Mouse (Mus musculus) kidney, adult 8-10 months (tissue): Measurements from ENCODE around the gene Ppm1h.

Experiments
- DNase-seq, 2 experiments: peaks; one replicate each; pipeline ENCODE4 v3.0.0; 2022

Ppm1h gene

GRCm38 (mm10) chr10:122862386-122863023 lies 183.9 kb downstream of the Ppm1h start:
- DNase-seq, result no peak

DNA sequence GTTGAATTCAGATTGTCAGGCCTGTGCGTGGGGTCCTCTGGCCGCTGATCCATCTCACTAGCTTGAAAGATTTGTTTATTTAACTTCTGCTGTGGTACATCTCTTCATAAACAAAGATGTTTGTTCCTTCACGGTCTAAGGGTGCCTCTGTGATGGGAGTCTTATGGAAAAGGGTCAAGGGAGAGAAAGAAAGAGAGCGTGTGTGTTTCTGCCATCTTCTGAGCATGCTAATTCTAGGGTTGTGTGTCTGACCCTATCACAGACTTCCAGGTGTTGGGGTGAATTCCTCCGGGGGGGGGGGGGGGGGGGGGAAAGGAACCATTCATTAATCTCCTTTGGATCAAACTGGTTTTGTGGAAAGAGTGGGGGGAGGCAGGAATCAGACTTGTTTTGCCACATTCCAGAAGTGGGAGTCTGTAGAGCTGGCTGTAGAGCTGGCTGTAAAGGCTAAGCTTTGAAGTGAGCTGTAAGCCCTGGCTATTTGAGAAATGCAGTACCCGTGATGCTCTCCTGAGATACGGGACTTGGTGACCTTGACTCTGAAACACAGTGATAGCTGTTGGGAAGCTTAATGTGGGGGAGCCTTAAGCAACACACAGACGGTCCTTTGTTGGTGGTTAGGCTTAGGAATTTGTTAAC lies 191.4 kb downstream of the Ppm1h start:
- peak in 1 of 2 experiments; percentile 77 for DNase-seq

DNA sequence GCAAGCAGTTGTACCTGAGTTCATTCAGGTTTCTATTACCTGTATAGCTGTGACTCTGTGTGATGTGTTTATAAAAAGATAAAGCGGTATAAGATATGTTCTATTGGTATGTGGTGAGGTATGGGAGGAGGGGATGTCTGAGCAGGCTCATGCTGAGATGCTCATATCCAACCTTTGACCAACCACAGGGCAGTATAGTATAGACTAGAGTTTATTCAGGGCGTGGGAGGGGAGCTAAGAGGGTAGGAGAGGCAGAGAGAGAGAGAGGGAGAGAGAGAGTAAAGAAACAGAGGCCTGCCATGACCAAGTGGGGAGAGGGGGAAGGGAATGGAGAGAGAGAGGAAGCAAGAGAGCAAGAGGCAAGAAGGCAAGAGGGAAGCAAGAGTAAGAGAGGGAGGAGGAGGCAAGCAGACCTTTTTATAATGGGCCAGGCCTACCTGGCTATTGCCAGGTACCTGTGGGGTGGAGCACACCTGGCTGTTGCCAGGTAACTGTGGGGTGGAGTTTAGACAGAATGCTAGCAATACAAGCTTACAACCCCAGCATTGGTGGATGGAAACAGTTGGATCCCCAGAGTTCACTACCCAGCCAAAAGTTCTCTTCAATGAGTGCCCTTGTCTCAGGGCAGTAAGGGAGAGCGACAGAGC lies 192.4 kb downstream of the Ppm1h start:
- peak in 1 of 2 experiments; percentile 47 for DNase-seq

DNA sequence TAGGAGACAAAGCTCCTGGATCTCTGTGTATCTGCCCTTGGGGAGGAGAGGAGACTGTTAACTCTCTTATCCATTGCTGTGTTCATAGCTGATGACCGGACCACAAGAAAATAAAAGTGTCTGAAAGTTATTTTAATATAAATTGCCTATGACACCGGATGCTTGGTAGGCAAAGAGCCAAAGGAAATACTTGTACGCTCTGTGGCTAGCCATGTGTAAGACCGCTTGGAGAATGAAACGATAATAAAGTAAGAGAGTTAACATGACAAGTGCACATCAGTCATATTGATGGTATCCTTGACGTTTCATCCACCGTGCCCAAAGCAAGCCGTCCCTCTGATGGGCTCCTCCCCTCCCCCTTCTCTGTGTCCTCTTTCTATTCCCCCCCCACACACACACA lies 194.2 kb downstream of the Ppm1h start:
- DNase-seq, result no peak

DNA sequence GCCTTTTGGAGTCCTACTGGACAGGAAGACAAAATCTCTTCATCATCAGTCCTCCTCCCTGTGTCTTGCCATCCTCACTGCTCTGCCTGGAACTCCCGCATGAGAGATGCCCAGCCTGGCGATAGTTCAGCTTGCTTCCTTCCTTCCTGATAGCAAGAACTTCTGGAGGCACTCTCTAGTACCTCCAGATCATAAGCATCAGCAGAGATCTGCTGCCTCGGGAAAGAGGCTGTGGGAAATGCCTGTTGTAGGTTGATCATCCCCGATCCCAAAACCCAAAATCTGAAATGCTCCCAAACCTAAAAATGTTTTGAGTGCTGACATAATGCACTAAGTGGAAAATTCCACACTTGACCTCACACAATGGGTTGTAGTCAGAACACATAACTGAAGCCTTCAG lies 198.4 kb downstream of the Ppm1h start:
- no peak for DNase-seq

- DNase-seq, result no peak
Measured at GRCm38 (mm10) chr10:122877436-122877835, 198.9 kb downstream of the Ppm1h start.

DNA sequence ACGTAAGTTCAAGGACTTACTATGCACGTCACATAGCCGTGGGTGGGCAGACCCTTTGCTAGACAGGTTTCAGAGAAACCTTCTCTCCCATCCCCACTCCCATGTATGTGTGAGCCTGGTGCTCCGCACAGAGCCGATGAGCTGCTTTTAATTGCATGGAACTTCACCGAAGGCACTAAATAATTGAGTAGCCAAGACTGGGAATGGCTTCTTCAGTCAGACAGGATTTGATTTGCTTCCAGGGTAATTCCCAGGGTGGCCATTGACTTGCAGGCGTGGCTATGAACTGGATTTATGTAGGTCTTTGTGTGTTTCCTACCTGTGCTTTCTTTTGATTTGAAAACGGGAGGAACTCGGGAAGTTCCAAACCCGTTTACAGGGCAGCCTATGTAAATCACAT lies 202.9 kb downstream of the Ppm1h start:
- DNase-seq, result no peak

- no peak for DNase-seq
Measured at GRCm38 (mm10) chr10:122882614-122883013, 204.1 kb downstream of the Ppm1h start.

DNA sequence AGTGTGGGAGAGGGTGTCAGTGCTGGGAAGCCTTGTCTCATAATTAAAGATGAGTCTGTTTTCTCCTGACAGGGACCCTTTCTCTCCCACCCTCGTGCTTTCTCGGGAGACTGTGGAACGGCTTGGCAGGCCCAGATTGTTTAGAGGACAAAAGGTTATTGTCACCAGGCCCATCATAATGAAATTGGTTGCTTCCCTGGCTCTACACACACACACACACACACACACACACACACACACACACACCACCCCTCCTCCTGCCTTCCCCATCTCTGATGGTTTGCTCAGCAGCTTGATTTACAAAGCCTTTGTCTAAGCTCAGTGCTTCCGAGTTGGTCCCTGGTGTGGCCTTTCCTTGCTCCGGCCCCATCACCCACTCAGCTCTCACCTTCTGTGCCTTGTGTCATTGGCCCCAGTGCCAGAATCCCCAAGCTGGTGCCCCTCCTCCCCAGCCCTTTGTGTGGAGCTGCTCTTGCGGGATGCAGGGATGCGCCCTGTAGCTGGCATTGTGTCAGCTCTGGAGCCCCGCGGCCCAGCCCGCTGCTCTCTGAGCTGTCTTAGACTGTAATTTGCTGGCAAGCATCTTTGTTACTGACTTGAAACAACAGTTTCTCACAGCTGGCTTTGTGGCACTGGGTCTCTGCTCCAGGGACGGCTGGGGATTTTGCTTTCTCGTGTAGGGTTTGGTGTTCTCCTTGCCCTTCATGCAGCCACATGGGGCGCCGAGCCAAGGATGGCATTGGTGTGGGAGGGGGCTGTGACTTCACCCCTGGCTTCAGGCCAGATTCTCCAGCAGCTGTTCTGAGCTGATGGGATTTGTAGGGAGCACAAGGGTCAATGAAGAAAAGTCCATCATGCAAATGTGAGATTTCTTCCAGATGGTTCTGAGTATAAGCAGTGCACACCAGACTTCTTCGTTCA lies 205.5 kb downstream of the Ppm1h start:
- peak; percentile 47 to 48 for DNase-seq

- DNase-seq, result no peak
Measured at GRCm38 (mm10) chr10:122885301-122885700, 206.7 kb downstream of the Ppm1h start.

GRCm38 (mm10) chr10:122886055-122886915 lies 207.7 kb downstream of the Ppm1h start:
- DNase-seq, result peak in 1 of 2 experiments; percentile 47

DNA sequence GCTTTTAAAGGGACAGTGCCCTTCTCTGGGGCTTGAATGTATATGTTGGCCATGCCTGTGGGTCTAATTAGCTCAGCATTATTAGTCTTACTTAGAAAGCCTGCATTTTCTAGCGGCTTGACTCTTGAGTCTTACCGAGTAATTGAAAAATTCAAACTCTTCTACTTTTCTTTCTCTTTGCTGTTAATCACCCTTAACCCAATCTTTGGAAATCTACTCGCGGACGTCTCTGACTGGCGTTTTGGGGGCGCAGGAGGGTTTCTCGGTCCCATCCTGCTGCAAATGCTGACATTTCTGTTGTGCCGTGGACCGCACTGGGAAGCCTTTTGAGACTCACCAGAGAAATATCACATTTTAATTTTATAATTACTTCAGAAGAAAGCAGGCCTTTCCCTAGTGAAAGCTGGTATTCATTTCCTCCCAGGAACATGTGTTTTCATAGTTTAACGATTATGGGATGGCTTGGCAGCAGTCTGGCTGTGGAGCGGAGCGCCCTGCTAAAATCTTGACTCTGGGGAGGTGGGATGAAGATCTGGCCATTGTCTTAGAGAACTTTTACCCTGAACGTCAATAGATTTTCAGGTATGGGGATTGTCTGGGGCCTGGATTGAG lies 208.5 kb downstream of the Ppm1h start:
- no peak for DNase-seq

- DNase-seq, result no peak
Measured at GRCm38 (mm10) chr10:122887528-122888183, 209.1 kb downstream of the Ppm1h start.

DNA sequence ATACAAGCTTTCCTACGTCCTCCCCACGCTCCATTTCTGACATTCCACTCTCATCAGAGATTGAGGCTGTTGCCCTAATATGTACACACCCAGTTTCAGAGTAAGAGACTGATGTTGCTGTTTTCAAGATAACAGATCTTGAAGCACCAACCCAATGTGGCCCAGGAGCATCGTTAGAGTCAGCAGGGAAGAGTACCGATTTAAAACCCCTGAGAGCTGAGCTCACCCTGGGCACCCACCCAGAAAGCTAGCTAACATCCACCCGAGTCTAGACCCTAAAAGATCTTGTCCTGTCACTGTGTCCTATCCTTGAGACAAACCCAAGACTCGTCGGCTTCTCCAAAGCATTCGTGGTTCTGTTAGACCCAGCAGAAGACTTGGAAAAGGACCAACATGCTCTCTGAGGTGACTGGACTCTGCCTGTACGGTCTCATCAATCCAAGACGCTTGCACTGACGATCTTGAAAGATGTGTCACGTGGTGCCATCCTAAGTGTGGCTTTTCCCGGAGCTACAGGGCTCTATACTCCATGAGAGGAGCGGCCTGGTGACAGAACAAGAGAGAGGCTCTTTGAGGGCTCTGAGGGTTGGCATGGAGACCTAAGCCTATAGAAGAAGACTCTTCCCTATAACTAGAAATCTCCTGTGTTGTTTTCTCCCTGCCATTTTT lies 212.3 kb downstream of the Ppm1h start:
- DNase-seq, result no peak

- no peak for DNase-seq
Measured at GRCm38 (mm10) chr10:122891461-122891860, 212.9 kb downstream of the Ppm1h start.

- peak; percentile 71 to 75 for DNase-seq
Measured at GRCm38 (mm10) chr10:122894555-122895069, 216.1 kb downstream of the Ppm1h start.

- peak; percentile 65 to 70 for DNase-seq
Measured at GRCm38 (mm10) chr10:122895121-122895770, 216.7 kb downstream of the Ppm1h start.

GRCm38 (mm10) chr10:122899971-122900370 lies 221.4 kb downstream of the Ppm1h start:
- no peak for DNase-seq

DNA sequence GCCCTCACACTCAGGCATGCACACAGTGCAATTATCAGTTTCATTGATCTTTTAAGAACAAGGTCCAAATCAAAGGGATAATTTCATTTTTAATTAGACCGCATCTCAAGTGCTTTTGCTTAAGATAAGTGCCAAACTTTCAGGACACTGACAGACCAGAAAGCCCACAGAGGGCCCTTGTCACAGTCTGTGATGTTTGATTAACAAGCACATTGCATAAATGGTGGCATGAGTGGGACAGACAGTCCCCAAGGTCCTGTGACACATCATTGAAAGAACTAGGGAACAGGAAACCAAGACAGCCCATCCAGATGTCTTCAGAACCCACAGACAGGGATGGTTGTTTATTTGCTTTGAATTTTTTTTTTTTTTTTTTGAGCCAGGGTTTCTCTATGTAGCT lies 221.9 kb downstream of the Ppm1h start:
- no peak for DNase-seq

- no peak for DNase-seq
Measured at GRCm38 (mm10) chr10:122901379-122901778, 222.8 kb downstream of the Ppm1h start.
